Mouse (Mus musculus): Measurements from ENCODE around the gene Rdh14. TPM values are rescaled to one million over a fixed set of nuclear protein-coding genes. Genes with fewer than 3 reads are reported as not detected.

The Rdh14 gene
- 10 to 100 TPM; 32.0 to 33.4 TPM for total RNA-seq (2021)
- long read RNA-seq, experiment 1, transcript Rdh14-201 (2 exons, 1,480 nt), result major isoform, 72 of 78 reads
- long read RNA-seq, experiment 1, partial matches to known transcripts, result 2 of 78 reads
- long read RNA-seq, experiment 1, other reads (novel, unspliced or antisense), result 4 of 78 reads
- long read RNA-seq, experiment 2, transcript Rdh14-201 (2 exons, 1,480 nt), result major isoform, 46 of 56 reads
- long read RNA-seq, experiment 2, partial matches to known transcripts, result 0 of 56 reads
- long read RNA-seq, experiment 2, other reads (novel, unspliced or antisense), result 10 of 56 reads

DNA sequence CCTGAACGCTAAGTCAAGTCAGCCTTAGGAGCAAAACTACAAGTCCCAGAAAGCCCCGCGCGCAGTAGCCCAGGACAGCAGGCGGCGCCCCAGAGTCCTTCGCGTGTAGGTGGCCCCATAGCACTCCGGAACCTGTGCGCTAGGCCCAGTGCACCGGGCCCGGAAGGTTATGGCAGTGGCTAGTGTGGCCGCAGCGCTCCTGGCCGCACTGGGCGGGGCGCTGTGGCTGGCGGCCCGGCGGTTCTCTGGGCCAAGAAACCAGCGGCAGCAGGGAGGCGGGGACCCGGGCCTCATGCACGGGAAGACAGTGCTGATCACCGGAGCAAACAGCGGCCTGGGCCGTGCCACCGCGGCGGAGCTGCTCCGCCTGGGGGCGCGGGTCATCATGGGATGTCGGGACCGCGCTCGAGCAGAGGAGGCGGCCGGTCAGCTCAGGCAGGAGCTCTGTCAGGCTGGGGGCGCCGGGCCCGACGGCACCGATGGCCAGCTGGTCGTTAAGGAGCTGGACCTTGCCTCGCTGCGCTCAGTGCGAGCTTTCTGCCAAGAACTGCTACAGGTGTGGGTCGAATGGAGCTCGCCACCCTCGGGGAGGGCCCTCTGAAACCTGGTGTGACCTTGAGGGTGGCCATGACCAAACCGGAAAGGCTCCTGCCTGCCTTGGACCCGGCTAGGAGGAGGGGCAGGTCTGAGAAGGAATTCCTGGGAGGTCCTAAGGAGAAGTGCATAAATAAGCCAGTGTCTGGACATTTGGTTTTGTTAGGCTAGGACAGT lies at the start of gene Rdh14:
TSS of gene Rdh14 (plus strand) at position 102 of the 771 bp plus-strand sequence.
- DNase-seq, result peak; percentile 97

DNA sequence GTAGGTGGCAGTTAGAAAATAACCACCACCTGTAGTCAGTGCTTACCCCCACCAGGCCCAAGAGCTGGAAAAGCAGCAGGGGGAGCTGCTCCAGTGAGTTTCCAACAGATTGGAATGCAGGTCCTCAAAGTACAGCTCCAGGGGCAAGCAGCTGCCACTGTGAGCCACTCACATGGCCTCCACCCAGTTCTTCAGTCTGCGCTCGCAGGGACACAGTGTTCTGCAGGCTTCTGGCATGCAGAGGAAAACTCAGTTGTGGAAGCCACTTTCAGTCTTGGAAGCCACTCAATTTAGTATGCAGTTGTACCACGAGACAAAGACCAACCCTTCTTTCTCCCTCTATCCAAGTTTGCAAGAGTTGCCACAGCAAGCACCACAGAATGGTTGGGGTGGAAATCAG lies 39.9 kb upstream of the Rdh14 start:
- DNase-seq, result no peak

DNA sequence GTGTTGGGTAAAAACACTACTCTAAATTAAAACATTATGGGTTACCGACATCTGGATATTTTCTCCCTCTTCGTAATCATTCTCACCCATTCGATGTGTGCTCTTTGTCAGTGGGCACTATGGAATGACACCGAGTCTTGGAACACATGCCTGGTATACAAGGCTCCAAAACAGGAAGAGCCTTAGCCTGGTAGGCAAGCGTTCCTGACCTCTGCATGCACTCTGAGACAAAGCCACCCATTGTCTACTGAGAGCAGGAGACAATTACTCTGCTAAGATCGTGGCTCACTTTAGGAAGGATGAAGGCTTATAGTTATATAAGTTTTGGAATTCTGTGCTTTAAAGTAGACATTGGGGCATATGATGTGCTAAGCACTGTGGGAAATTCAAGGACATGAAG lies 32.8 kb upstream of the Rdh14 start:
- no peak for DNase-seq

DNA sequence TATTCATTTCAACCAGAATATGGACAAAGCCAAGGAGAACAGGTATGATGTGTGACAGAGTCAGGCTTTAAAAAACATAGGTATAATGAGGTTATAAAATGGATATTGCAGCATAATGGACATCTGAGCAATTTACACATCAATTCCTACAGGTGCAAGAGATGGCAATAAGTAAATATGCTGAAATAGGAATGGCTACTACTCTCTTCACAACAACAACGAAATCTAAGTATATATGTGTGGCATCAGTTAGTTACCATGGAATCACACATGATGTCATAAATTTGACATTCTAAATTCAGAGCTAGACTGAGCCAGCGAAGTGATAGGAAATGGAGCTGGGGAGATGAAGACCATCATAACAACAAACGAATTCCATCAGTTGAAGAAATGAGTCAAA lies 20.9 kb upstream of the Rdh14 start, which contains the start of gene Nt5c1b:
TSS of gene Nt5c1b (plus strand) at position 301 of the 400 bp plus-strand sequence.
- no peak for DNase-seq

DNA sequence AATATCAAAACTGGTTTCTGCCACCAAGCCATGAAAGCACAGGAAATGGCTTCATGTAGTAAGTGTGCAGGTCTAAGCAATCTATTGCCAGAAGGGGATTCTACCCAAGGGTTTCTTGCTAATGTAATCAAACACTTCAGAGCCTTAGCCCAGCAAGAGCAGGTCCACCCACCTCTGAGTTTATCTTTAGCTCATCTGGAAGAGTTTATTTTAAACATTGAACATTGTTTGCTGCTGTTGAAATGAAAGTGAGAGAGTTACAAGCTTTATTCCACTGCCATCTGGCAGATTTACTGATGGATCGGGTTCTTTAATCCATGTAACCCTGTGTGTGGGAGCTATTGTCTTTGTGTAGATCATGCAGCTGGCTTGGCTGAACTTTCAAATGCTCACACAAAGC lies 10.2 kb downstream of the Rdh14 start:
- DNase-seq, result no peak

DNA sequence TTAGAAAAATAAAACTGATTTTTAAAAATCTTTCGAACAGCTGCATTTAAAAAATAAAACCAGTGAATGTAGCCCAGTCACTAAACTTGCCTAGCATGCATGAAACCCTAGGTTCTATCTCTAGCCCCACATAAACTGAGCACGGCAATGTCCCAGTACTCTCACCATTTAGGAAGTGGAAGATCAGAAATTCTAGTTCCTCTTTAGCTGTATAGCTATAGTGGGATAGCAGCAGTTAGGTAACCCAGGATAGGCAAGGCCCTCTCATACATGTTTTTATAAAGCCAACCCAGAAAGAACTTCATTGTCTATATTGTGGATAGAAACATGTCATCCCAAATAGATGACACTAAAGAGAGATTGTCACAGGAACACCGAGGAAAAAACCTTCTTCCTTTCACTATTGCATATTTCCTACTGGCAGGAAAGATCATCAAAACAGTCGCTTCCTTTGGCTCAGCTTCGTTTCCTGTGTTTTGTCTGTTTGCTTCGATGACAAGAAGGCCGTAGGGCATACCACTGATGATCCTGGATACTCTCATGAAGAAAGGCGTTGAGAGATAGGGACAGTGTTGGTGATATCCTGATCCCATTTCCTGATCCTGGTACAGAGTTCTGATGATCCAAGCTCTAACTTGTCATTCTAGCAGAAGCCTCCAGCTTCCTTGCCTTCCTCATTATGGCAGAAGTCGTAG lies 12.0 kb downstream of the Rdh14 start:
- no peak for DNase-seq

DNA sequence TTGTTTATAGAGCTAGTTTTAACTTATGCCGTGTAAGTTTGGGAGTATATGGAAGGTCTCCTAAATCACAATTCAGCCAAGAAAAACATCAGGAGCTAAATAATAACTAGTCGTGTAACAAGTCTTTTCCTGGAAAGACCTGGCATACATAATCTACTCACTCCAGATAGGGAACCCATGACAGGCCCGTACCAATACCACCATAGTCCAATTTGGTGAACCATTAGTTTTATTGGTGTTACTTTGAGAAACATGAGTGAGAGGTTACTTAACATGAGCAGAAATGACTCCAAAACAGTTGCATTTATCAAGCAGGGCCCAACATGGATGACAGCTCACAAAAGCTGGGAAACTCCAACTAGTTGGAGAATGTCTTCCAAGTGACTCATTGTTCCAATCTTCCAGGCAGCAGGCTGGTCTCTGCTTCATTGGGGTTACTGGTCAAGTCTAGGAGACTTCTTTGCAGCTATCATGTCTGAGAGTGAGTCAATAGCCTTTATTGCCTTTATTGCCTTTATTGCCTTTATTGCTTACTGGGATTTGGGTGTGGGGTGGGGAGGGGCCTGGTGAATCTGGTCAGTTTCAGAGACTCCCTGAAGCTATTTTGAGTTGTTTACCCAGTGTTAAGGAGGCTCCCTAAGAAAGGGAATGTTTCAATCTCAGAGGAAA lies 20.1 kb downstream of the Rdh14 start:
- no peak for DNase-seq

DNA sequence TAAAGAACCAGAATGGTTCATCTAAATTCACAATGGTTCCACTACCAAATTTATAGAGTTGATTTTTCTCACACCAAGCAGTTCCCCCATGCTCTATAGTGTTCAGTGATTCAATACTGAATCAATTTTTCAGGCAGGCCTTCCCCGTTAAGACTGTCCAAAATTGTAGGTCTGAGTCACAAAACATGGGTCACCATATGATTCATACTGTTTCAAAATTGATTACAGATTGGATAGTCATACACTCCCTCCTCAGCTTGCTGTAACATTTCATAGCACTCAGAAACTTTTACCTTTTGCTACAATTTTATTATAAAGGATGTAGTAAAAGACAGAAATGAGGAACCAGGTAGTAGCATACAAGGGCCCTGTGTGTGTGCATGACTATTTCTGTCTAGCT lies 20.9 kb downstream of the Rdh14 start:
- no peak for DNase-seq

DNA sequence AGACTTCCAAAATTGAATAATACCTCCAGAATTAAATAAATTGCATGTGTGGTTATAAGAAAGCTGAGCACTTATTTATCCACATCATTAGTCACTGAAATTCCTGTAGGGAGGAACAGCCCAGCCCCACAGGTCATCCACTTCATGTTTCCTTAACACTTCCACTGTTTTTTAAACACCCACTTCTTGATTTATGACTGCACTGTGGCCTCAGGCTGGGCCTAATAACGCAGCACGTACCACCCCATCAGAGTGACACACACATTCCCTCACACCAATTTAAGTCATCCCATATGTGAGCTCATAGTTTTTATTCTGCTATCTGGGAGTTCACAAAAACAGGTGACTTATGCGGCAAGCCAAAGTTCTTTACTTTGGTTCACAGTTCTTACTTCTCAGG lies 31.8 kb downstream of the Rdh14 start:
- DNase-seq, result no peak

DNA sequence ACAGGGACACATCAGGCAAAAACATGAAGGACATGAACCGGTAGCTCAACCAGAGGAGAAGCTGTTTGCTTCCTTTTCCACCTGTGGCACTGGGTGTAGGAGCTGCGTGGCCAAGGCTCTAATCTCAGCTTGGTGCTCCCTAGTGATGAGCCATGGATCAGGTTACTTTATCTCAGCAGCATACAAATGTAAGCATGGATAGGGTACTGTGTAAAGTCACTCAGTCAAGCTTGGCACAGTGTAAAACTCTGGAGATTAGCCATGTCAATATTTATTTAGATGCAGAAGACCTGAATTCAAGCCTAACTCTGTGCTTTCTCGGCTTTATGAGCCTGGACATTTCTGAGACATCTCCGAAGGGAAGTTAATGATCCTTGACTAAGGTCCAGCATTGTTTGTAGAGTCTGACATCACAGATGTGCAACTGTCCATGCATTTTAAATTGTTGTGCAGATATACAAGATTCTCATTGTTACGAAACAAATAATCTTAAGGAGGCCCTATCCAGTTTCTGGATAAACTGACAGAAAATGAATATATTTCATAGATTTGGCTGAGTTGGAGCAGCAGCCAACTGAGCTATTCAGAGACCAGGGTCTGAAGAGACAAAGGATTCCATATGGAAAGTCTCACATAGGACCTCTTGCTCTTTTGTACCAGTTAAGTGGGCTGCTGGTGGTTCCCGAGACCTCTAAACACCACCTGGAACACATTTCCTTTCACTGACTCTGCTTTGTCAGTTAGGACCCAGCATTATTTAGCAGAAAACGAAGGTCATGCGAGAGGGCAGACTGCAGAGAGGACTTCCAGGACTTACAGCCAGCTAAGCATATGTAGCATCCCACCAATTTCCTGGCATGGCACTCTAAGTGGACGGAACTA lies 35.7 kb downstream of the Rdh14 start:
- DNase-seq, result no peak

DNA sequence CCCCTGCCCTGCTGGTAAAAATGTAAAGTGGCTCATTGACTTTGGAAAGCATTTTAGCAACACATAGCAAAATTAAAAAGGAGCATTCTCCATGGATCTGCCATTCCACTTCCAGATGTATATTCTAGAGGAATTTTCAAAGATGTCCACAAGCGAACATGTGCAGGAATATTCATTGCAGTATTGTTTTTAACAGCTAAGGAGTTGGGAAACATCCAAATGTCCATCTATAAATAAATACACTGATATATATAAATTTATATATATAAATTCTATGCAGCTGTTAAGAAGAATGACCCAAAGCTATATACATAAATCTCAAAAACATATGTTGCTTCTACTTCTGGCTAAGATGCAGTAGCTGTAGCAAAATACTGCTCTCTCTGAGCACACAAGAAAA lies 40.4 kb downstream of the Rdh14 start:
- no peak for DNase-seq

DNA sequence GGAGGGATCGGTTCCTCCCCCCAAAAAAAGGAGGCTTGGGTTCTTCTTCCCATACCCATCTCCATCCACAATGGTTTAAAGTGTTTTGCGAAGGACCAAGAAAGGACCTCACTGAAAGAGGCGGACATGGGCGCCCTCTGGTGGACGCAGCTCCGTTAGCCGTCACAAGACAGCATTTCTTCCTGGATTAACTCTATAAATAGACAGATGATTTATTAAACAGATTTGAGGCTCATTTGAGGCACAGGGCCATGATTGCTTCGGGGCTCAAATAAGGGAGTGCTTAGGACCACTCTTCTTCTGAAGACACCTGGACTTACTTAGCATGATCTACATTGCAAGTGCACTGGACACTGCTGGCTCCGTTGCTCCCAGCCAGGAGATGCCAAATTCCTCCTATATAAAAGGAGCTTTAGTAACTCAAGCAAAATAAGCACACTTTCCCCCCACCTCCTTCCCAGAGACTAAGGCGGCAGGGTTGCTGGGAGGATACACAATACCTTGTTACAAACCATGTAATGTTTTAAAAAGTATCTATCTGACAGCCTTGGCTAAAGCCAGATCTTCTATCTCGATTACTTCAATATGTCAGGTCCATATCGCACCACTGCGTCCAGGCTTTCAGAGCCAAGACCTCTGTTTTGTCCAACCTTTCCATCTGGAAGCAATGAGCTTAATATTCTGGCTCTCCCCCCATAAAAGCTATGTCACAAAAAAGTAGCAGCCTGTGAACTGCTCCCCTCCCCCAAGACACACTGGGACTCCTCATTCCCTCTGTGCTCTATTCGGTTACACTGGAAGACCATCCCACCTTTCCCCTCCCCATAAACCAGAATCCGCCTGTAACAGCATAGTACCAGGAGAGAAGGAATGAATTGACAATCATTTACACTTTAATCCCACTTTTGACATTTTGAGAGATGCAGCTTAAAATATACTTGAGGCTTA lies 47.8 kb downstream of the Rdh14 start:
- peak; percentile 92 for DNase-seq

DNA sequence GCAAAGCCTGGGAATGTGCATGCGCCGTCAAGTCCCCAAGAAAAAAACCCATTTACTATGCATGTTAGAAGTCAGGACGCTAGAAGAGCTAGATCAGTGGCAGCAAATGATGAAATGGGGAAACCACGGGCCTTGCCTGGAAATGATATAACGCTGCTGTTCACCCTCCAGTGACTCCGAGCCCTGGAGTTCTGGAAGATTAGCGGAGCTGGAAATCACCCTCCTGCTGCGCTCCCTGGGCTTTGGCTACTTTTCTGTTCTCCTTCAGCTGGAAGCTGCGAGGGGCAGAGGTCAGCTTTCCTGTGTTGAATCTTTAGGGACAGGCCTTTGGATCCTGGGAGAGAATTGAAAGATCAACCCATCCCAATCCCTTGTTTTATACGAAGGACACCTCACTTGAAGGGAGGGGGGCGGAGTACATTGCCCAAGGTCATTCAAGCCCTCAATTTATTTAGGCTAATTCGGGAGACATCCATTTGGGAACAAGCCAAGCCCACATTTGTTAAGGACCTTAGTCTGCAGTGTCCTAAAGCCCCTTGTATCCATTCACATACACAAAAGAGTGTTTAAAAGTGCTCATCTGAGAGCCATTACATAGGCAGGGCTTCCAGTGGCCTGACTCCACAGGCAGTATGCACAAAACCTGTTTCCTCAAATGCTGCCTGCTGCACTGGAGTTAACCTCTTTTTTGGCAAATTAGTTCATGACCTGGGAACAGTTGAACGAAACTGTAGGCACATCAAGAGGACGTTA lies 49.1 kb downstream of the Rdh14 start:
- no peak for DNase-seq

Other genes with a start within 250 kb of the Rdh14 start
- not detected for gene Nt5c1b, start 20.8 kb upstream of the Rdh14 start, total RNA-seq (2021)

Data from adrenal gland, postnatal 10 days (tissue).